Mouse (Mus musculus) olfactory bulb, adult 2 months (tissue): ENCODE data around the gene Rnf130. TPM values are rescaled to one million over a fixed set of nuclear protein-coding genes. Genes with fewer than 3 reads are reported as not detected.

ENCODE experiments used
- H3K27ac ChIP-seq: fragments of 200-500 bp; 2 replicates; pipeline ENCODE4 v1.5.1; 2012; ENCODE audit warnings: low read depth, low read length; ENCODE audit not compliant: insufficient read depth
- H3K4me1 ChIP-seq: fragments of 200-500 bp; 2 replicates; pipeline ENCODE4 v1.6.1; 2012; ENCODE audit warnings: low read length; ENCODE audit not compliant: control insufficient read depth, insufficient read depth
- H3K4me3 ChIP-seq: fragments of 200-500 bp; 2 replicates; pipeline ENCODE4 v1.5.1; 2012; ENCODE audit warnings: mild to moderate bottlenecking, low read depth, low read length, moderate library complexity; ENCODE audit not compliant: insufficient read depth
- CTCF ChIP-seq: fragments of 200-500 bp; IDR thresholded peaks from 2 replicates; pipeline ENCODE4 v1.5.1; 2012; ENCODE audit warnings: low read depth, mild to moderate bottlenecking, low read length, moderate library complexity; ENCODE audit not compliant: insufficient read depth
- POLR2A ChIP-seq: fragments of 200-500 bp; IDR thresholded peaks from 2 replicates; pipeline ENCODE4 v1.6.1; 2012; ENCODE audit warnings: mild to moderate bottlenecking, low read depth, low read length, moderate library complexity; ENCODE audit not compliant: insufficient read depth
- WGBS: fragments of 180-500 bp; shearing (Covaris S2); methylation state at CpG from one replicate; pipeline ENCODE4 v1.1.7; 2018; 5-methylcytosine and 5-hydroxymethylcytosine counted together
- polyA plus RNA-seq: library from polyadenylated mRNA; stranded (reverse); fragments of >200 nt; gene quantifications from 2 replicates; pipeline ENCODE4 v1.2.4, GENCODE M21; 2012; ENCODE audit warnings: low replicate concordance; ENCODE audit not compliant: missing spikeins, insufficient read depth, insufficient read length

The Rnf130 gene
- polyA plus RNA-seq, 1 experiment: not detected

DNA sequence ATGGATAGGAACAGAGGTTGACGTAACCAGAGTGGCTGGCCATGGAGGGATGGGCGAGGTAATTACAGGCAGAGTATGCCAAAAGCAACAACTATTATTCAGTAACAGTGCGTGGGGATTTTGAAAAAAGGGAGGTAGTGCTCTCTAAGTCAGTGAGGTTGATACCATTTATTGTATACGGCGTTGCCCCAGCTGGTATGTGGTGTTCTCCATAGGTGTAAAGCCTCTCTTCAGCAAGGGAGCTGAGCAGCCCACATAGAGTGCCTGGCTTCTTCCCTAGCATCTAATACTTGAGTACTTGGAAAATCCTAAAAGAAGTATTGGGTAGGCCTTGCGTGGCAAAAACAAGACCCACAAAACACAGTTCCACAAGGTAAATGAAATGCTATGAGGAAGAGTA is 33.1 kb downstream of the Rnf130 start:
- 43% methylated on average over 6 of the region's 6 CpGs for WGBS
- Histone ChIP-seq H3K27ac (no peak overlapping the region; the same call in 1 of the 2 replicates), H3K4me3 (no peak overlapping the region), H3K4me1 (peaks cover 2% of the 10 kb centered on the region; the same call in 1 of the 2 replicates)
- no peak for TF ChIP-seq CTCF
- TF ChIP-seq POLR2A: no peak

DNA sequence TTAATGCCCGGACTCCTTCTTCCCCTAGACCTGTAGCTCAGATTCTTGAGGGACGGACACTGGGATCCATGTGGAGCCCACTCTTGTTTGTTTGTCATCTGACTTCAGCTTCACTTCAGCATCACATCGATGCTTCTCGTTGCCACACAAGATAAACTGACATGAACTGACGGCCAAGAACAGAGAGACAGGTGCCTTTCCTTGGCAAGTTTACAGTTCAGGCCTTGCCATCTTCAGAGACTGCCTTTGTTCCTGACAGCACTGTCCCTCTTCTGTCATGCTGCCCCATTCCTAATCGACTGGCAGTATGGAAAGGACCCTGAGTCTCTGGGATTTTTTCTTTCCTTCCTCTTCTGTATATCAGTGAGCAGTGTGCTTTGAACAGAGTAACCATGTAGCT is 33.9 kb downstream of the Rnf130 start:
- Histone ChIP-seq H3K4me3 (no peak overlapping the region), H3K27ac (no peak overlapping the region), H3K4me1 (peaks cover 2% of the 10 kb centered on the region; the same call in 1 of the 2 replicates)
- TF ChIP-seq CTCF: no peak
- no peak for TF ChIP-seq POLR2A
- 84% methylated on average over 6 of the region's 6 CpGs for WGBS

DNA sequence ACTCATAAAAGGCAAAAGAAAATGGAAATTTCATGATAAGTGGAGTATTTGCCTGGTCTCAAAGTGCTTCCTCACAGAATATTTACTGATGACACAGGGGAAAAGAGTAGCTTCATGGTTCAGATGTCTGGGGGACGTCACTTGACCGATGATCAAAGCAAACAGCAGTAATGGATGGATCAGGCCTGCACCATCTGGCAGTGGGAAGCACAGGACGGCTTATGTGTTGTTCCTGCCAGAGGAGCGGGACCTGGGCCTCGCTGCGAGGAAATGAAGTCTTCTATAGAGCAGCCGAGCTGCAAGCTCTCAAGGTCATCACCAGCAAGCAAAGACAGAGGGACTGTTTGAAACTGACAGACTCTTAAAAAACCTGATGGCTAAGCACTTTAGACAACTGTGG is 37.0 kb downstream of the Rnf130 start:
- TF ChIP-seq POLR2A (no peak), CTCF (no peak)
- H3K27ac ChIP-seq: no peak overlapping the region
- H3K4me1 ChIP-seq: peaks cover 2% of the 10 kb centered on the region; the same call in 1 of the 2 replicates
- WGBS: 75% methylated on average over 7 of the region's 7 CpGs
- H3K4me3 ChIP-seq: no peak overlapping the region

DNA sequence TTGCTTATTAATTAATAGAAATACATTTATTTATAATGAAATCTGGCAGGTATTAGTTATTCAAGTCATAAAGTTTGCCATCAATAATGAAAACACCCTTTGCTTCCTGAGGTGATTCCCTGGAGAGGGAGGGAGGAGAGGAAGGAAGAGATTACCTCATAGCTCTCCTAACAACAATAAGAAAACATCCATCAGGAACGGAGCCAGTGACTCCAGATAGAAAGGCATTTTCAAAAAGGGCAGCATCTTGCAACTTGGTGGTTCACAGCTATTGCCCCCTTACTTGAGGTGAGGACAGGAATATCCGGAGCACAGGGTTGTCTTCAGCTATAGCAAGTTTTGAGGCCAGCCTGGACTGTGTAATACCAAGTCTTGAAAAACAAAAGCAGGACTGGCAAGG is 40.9 kb downstream of the Rnf130 start:
- WGBS: 59% methylated on average over 2 of the region's 2 CpGs
- H3K27ac ChIP-seq: no peak overlapping the region

DNA sequence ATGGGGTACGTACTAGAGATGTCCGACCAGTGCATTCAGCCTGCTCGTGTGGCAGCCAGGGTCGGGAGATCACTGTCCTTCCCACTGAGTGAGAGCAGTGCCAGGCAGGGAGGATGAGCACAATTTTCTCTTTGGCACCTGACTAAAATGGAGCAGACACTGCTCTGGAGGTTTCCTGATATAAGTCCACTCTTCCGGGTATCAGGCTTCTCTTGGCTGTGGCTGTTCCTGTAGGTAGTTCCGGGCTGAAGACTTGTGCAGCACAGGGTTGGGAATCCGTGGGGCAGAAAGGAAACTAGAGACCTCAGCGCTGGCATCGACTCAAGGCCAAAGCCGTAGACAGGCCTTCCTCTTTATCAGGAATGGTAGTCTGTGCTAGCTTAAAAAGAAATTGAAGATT is 48.7 kb downstream of the Rnf130 start:
- Histone ChIP-seq H3K27ac (no peak overlapping the region), H3K4me3 (no peak overlapping the region), H3K4me1 (peaks cover 6% of the 10 kb centered on the region)
- TF ChIP-seq POLR2A (no peak), CTCF (no peak)
- 83% methylated on average over 10 of the region's 10 CpGs for WGBS

More for the DNA sequence above, 40.9 kb downstream of the Rnf130 start:
- no peak overlapping the region for H3K4me3 ChIP-seq
- peaks cover 2% of the 10 kb centered on the region; the same call in 1 of the 2 replicates for H3K4me1 ChIP-seq
- no peak for TF ChIP-seq CTCF
- no peak for TF ChIP-seq POLR2A

DNA sequence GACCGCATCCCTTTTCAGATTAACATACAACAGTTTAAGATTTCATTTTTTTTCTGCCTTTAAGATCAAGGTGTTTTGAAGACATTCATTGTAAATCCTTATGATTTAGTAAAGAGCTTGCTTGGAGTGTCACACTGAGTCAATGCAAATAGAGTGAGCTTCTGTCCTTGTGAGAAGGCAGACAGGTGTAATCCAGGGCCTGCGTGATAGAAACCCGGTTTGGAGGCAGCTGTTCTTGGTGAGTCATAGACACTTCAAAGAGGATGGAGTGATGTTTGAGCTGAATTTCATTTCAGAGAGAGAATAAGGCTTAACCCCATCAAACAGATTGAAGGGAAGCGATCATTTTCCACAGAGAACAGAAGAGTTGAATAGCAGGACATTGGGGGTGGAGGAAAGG is 51.6 kb downstream of the Rnf130 start:
- 81% methylated on average over 4 of the region's 4 CpGs for WGBS
- Histone ChIP-seq H3K4me3 (no peak overlapping the region), H3K27ac (no peak overlapping the region), H3K4me1 (peaks cover 6% of the 10 kb centered on the region)
- TF ChIP-seq POLR2A (no peak), CTCF (no peak)

DNA sequence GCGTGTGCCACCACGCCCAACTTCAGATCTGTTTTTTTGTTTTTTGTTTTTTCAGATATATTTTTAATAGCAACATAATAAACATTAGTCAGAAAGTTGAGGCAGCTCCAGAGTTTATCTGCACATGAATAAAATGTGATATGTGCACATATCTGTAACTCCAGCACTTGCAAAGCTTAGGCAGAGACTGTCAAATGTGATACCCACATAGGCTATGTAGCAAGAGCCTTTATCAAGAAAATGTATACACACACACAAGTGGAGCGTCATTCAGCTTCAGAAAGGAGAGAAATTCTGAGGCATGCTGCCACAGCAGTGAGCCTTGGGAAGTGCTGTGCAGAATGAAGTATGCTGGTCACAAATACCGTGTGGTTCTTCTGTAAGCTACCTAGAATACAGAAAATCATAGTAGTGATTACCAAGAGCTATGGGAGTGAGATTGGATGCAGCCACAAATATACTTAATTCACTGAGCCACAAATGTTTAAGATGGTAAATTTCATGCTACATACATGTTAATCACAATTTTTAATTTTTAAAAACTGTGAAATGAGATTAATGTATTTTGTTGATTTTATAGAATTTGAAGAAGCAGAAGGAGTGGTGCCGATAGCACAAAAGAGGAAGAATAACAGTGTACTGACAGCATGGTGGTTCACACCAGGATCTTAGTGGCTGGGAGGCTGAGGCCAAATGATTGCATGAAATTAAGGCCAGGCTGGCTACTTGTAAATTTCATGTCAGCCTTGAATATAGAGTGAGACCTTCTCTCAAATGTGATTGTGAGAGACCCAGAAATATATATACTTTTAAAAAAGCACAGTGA is 56.4 kb downstream of the Rnf130 start:
- Histone ChIP-seq H3K4me1 (peaks cover 5% of the 10 kb centered on the region), H3K27ac (no peak overlapping the region), H3K4me3 (no peak overlapping the region)
- WGBS: 87% methylated on average over 5 of the region's 5 CpGs
- TF ChIP-seq CTCF: no peak
- no peak for TF ChIP-seq POLR2A

DNA sequence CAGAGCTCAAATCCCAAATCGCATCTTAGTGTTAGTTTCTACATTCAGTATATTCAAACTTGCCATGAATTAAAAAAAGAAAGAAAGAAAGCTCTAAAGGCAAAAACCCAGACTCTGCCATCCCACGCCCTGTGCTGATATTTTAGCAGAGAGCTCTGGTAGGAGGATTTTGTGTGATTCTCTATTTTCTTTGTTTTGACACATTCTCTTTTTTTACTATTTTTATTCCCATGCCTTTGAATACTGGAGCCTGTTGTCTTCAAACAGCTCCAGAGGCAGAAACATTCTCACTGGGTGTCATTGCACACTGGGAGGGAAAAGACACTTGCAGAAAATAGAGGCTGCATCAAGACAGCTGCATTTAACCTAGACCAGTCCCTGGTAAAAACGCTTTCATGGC is 61.1 kb downstream of the Rnf130 start:
- WGBS: 38% methylated on average over 3 of the region's 3 CpGs
- TF ChIP-seq CTCF: no peak
- TF ChIP-seq POLR2A: no peak
- peak overlapping the region; percentile 64 for H3K27ac ChIP-seq
- H3K4me3 ChIP-seq: no peak overlapping the region
- peaks cover 9% of the 10 kb centered on the region for H3K4me1 ChIP-seq

DNA sequence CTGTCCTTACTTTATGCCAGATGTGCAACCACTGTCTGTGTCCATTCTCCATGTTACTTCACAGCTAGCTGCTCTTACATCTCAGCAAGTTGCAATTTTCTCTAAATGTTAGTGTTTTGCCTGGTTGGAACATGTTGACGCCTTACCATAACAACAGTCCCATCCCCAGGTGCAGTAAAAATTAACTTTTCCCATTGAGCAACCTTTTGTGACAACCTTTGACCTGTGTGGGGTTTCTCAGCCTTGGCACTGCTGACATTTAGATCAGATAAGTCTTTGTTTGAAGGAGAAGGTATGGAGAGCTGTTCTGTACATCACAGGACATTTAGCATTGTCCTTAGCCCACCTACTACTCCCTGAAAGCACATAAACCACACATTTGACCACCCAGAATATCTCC is 64.7 kb downstream of the Rnf130 start:
- Histone ChIP-seq H3K4me1 (peaks cover 11% of the 10 kb centered on the region), H3K4me3 (no peak overlapping the region), H3K27ac (peak overlapping the region; percentile 15; the same call in 1 of the 2 replicates)
- WGBS: 58% methylated on average over 1 of the region's 1 CpGs
- TF ChIP-seq CTCF (no peak), POLR2A (no peak)
